In genomic region chr19:34526321-34526923, GRCm38 (mm10) we compare ENCODE assay signal across 8 mouse cellular contexts. TPM values are rescaled to one million over a fixed set of nuclear protein-coding genes. Genes with fewer than 3 reads are reported as not detected.
DNase-seq lines count a peak whose midpoint lies in the region; ATAC-seq and TF ChIP-seq lines count a peak whose summit lies in the region.

No protein-coding gene starts in this region.

- no peaks in the 10 kb centered on the region for H3K27me3 ChIP-seq in Patski
- H3K27me3 ChIP-seq in forebrain, embryonic 16.5 days (replicated peaks; ENCODE audit: control insufficient read depth, insufficient read depth, low read length): no peaks in the 10 kb centered on the region
- no peaks in the 10 kb centered on the region for H3K27me3 ChIP-seq in kidney, embryonic 16.5 days (ENCODE audit: insufficient read depth, low read length)
- H3K27me3 ChIP-seq in midbrain, embryonic 13.5 days: no peaks in the 10 kb centered on the region

- no peaks in the 10 kb centered on the region for H3K9me3 ChIP-seq in forebrain, embryonic 16.5 days (ENCODE audit: control insufficient read depth, low read length)
- no peaks in the 10 kb centered on the region for H3K9me3 ChIP-seq in kidney, embryonic 16.5 days (ENCODE audit: low read length)
- H3K9me3 ChIP-seq in midbrain, embryonic 13.5 days: no peaks in the 10 kb centered on the region

- H3K27ac ChIP-seq in forebrain, embryonic 16.5 days (ENCODE audit: low read length): peak overlapping the region; percentile 34; the same call in 1 of the 2 replicates
- H3K27ac ChIP-seq in kidney, embryonic 16.5 days (ENCODE audit: low read length): no peak overlapping the region
- no peak overlapping the region for H3K27ac ChIP-seq in midbrain, embryonic 13.5 days

- peak; percentile 15 for ATAC-seq in Patski
- peak; percentile 32 for ATAC-seq in forebrain, embryonic 16.5 days
- ATAC-seq in kidney, embryonic 16.5 days (ENCODE audit: low FRiP score, low TSS enrichment): peak; percentile 14; the same call in 1 of the 2 replicates
- ATAC-seq in midbrain, embryonic 13.5 days: no peak; the same call in 1 of the 2 replicates

- H3K9ac ChIP-seq in forebrain, embryonic 16.5 days (replicated peaks; ENCODE audit: low read depth, low read length): peak overlapping the region; percentile 73
- H3K9ac ChIP-seq in kidney, embryonic 16.5 days (replicated peaks; ENCODE audit: low read length): peak overlapping the region; percentile 70
- H3K9ac ChIP-seq in midbrain, embryonic 13.5 days (replicated peaks): peak overlapping the region; percentile 80

- no peak for TF ChIP-seq CTCF in Patski (IDR thresholded peaks at IDR 0.05)

- in situ Hi-C loops in Patski (cut with MboI; ENCODE audit: low pct_unique_long_range_greater_than_20kb): no loop called here

- H3K4me3 ChIP-seq in forebrain, embryonic 16.5 days (replicated peaks; ENCODE audit: low read length): peak overlapping the region; percentile 74
- peak overlapping the region; percentile 68 for H3K4me3 ChIP-seq in kidney, embryonic 16.5 days (ENCODE audit: low read length)
- peak overlapping the region; percentile 72 for H3K4me3 ChIP-seq in midbrain, embryonic 13.5 days (replicated peaks)

- peaks cover 9% of the 10 kb centered on the region for H3K4me1 ChIP-seq in forebrain, embryonic 16.5 days (replicated peaks; ENCODE audit: control insufficient read depth, insufficient read depth, low read length)
- peaks cover 7% of the 10 kb centered on the region for H3K4me1 ChIP-seq in kidney, embryonic 16.5 days (ENCODE audit: insufficient read depth, low read length)
- peaks cover 10% of the 10 kb centered on the region; the same call in 1 of the 2 replicates for H3K4me1 ChIP-seq in midbrain, embryonic 13.5 days (replicated peaks)

- peak overlapping the region; percentile 94 for H3K4me2 ChIP-seq in forebrain, embryonic 16.5 days (ENCODE audit: low read length)
- peak overlapping the region; percentile 72 for H3K4me2 ChIP-seq in kidney, embryonic 16.5 days (replicated peaks; ENCODE audit: low read depth, low read length)
- H3K4me2 ChIP-seq in midbrain, embryonic 13.5 days (replicated peaks): peak overlapping the region; percentile 82

- CTCF ChIA-PET in Patski (lab: Charles Lee): interaction anchor here (0.6 to 2.4 kb wide), 18 partner anchors 9 to 316 kb away, joined by 3 to 13 read pairs (median 3); partner anchors contain the start of gene Ifit2

- POLR2A ChIA-PET in Patski (lab: Charles Lee): interaction anchor here (0.5 to 0.7 kb wide), 4 partner anchors 37 to 320 kb away, joined by 3 to 7 read pairs (median 4); partner anchors contain the start of genes Ifit1 and Ifit1bl2

- 38% methylated on average over 11 of the region's 11 CpGs for WGBS in forebrain, embryonic 16.5 days
- WGBS in kidney, embryonic 16.5 days: 29% methylated on average over 11 of the region's 11 CpGs
- WGBS in midbrain, embryonic 13.5 days: 45% methylated on average over 11 of the region's 11 CpGs

- DNase-seq in cerebellum, adult 9-11 months: peak; percentile 14
- DNase-seq in cerebellum, adult 11-12 months: no peak
- DNase-seq in Patski (ENCODE audit: low read depth, low spot score): no peak
- no peak for DNase-seq in gastrocnemius, postnatal 4 days (ENCODE audit: low spot score in 2 of 2)
- DNase-seq in ovary, postnatal 36 days (ENCODE audit: low spot score): no peak

- no peaks in the 10 kb centered on the region for H3K36me3 ChIP-seq in forebrain, embryonic 16.5 days (ENCODE audit: control insufficient read depth, insufficient read depth)
- no peaks in the 10 kb centered on the region for H3K36me3 ChIP-seq in kidney, embryonic 16.5 days (ENCODE audit: insufficient read depth, low read length)
- peaks cover 3% of the 10 kb centered on the region; the same call in 1 of the 2 replicates for H3K36me3 ChIP-seq in midbrain, embryonic 13.5 days

RNA-seq across cellular contexts. Expression of gene Lipa, which starts 0.9 kb away (rescaled TPM):
- polyA plus RNA-seq in Patski (2021): 85.1 TPM
- 14.2 and 16.0 TPM in 2 replicates for polyA plus RNA-seq in forebrain, embryonic 16.5 days (2015; fragmentation: Nextera tagmentation; extraction: Ambion mirVana)
- polyA plus RNA-seq in kidney, embryonic 16.5 days (2015; fragmentation: Nextera tagmentation; extraction: Ambion mirVana): 36.0 TPM in 2 replicates
- 21.2 and 22.4 TPM in 2 replicates for polyA plus RNA-seq in midbrain, embryonic 13.5 days (2015; fragmentation: Nextera tagmentation; extraction: Ambion mirVana)
- total RNA-seq in gastrocnemius, postnatal 4 days (2021): 10 to 100 TPM; 20.3 to 20.6 TPM

RNA-seq across cellular contexts. Expression of gene Ifit2, which starts 24.1 kb away (rescaled TPM):
- 26.0 TPM for polyA plus RNA-seq in Patski (2021)
- polyA plus RNA-seq in forebrain, embryonic 16.5 days (2015; fragmentation: Nextera tagmentation; extraction: Ambion mirVana): 9.0 and 10.5 TPM in 2 replicates
- 11.5 and 11.8 TPM in 2 replicates for polyA plus RNA-seq in kidney, embryonic 16.5 days (2015; fragmentation: Nextera tagmentation; extraction: Ambion mirVana)
- polyA plus RNA-seq in midbrain, embryonic 13.5 days (2015; fragmentation: Nextera tagmentation; extraction: Ambion mirVana): 3.3 and 5.4 TPM in 2 replicates
- 1 to 10 TPM; 5.2 to 5.7 TPM for total RNA-seq in gastrocnemius, postnatal 4 days (2021)

RNA-seq across cellular contexts. Expression of gene Ch25h, which starts 51.5 kb away (rescaled TPM):
- polyA plus RNA-seq in Patski (2021): not detected
- polyA plus RNA-seq in forebrain, embryonic 16.5 days (2015; fragmentation: Nextera tagmentation; extraction: Ambion mirVana): 0.39 and 0.58 TPM in 2 replicates
- polyA plus RNA-seq in kidney, embryonic 16.5 days (2015; fragmentation: Nextera tagmentation; extraction: Ambion mirVana): 2.2 and 2.7 TPM in 2 replicates
- 0.15 and 0.19 TPM in 2 replicates for polyA plus RNA-seq in midbrain, embryonic 13.5 days (2015; fragmentation: Nextera tagmentation; extraction: Ambion mirVana)
- under 1 TPM; 0.44 to 0.66 TPM for total RNA-seq in gastrocnemius, postnatal 4 days (2021)

RNA-seq across cellular contexts. Expression of gene Ifit3, which starts 56.9 kb away (rescaled TPM):
- 29.7 TPM for polyA plus RNA-seq in Patski (2021)
- polyA plus RNA-seq in forebrain, embryonic 16.5 days (2015; fragmentation: Nextera tagmentation; extraction: Ambion mirVana): 1.3 TPM in 2 replicates
- 2.8 and 3.8 TPM in 2 replicates for polyA plus RNA-seq in kidney, embryonic 16.5 days (2015; fragmentation: Nextera tagmentation; extraction: Ambion mirVana)
- 0.61 and 0.92 TPM in 2 replicates for polyA plus RNA-seq in midbrain, embryonic 13.5 days (2015; fragmentation: Nextera tagmentation; extraction: Ambion mirVana)
- 1 to 10 TPM in 1 of 2 experiments, under 1 TPM in 1; 0.65 to 1.3 TPM for total RNA-seq in gastrocnemius, postnatal 4 days (2021)
